Mouse (Mus musculus) ES-E14 (cell line): Measurements from ENCODE around the gene Mblac2. TPM values are rescaled to one million over a fixed set of nuclear protein-coding genes. Genes with fewer than 3 reads are reported as not detected.

Experiments used
- DNase-seq: peaks from one replicate; pipeline ENCODE4 v3.0.0-alpha.2; 2013; ENCODE audit warnings: low read depth, low spot score
- H3K27ac ChIP-seq: 2 replicates; pipeline ENCODE4 v1.5.1; 2012; ENCODE audit warnings: low read depth, mild to moderate bottlenecking, low read length, moderate library complexity, mixed read lengths; ENCODE audit not compliant: poor library complexity, insufficient read depth, severe bottlenecking
- H3K36me3 ChIP-seq: 2 replicates; pipeline ENCODE4 v1.6.1; 2012; ENCODE audit warnings: mild to moderate bottlenecking, low read length, moderate library complexity, mixed read lengths; ENCODE audit not compliant: control insufficient read depth, poor library complexity, insufficient read depth, severe bottlenecking
- H3K4me1 ChIP-seq, 2 experiments: fragments of 150-350 bp in 1 of 2; sonication (generic) in 1 of 2; 2 replicates each; pipeline ENCODE4 v1.6.1; 2012; ENCODE audit warnings: low read length in 2 of 2, mild to moderate bottlenecking in 1 of 2, mixed read lengths in 1 of 2; ENCODE audit not compliant: control insufficient read depth in 2 of 2, insufficient read depth in 2 of 2, poor library complexity in 1 of 2
- H3K4me3 ChIP-seq, 2 experiments: fragments of 150-350 bp in 1 of 2; sonication (generic) in 1 of 2; 2 replicates each; pipeline ENCODE4 v1.5.1; 2012; ENCODE audit warnings: low read length in 2 of 2, low read depth in 1 of 2, mild to moderate bottlenecking in 1 of 2, mixed read lengths in 1 of 2; ENCODE audit not compliant: insufficient read depth in 1 of 2, poor library complexity in 1 of 2, severe bottlenecking in 1 of 2
- H3K9ac ChIP-seq: 2 replicates; pipeline ENCODE4 v1.6.1; 2012; ENCODE audit warnings: low read depth, mild to moderate bottlenecking, low read length, mixed read lengths; ENCODE audit not compliant: poor library complexity, insufficient read depth, severe bottlenecking
- H3K9me3 ChIP-seq: fragments of 150-350 bp; sonication (generic); 2 replicates; pipeline ENCODE4 v1.6.1; 2012; ENCODE audit warnings: low read depth, mild to moderate bottlenecking, low read length; ENCODE audit not compliant: control insufficient read depth, insufficient read depth
- CHD2 ChIP-seq: IDR thresholded peaks from 2 replicates; pipeline ENCODE4 v1.6.1; 2014; ENCODE audit warnings: mild to moderate bottlenecking, low read depth, low read length, inconsistent platforms
- HCFC1 ChIP-seq: IDR thresholded peaks from 2 replicates; pipeline ENCODE4 v1.6.1; 2012; ENCODE audit warnings: low read length, inconsistent platforms, borderline replicate concordance; ENCODE audit not compliant: insufficient read depth
- MAFK ChIP-seq: IDR thresholded peaks from 2 replicates; pipeline ENCODE4 v1.6.1; 2014; ENCODE audit warnings: mild to moderate bottlenecking, low read depth, low read length, inconsistent platforms; ENCODE audit not compliant: insufficient read depth
- ZC3H11A ChIP-seq: IDR thresholded peaks from 2 replicates; pipeline ENCODE4 v1.6.1; 2012; ENCODE audit warnings: low read depth, mild to moderate bottlenecking, inconsistent platforms, low read length, borderline replicate concordance
- ZNF384 ChIP-seq: IDR thresholded peaks from 2 replicates; pipeline ENCODE4 v1.6.1; 2012; ENCODE audit warnings: low read depth, low read length, inconsistent platforms
- in situ Hi-C, 2 experiments: fragments of 600-800 bp; cut with MboI; formaldehyde crosslinking; loops; one replicate each; pipeline ENCODE4 v1.15.1; 2025; ENCODE audit warnings: low sequenced_read_pairs in 2 of 2, inconsistent platforms in 1 of 2; ENCODE audit not compliant: unreplicated experiment in 2 of 2
- total RNA-seq: library from RNA; depleted of rRNA; stranded (reverse); fragments of 300-350 nt; gene quantifications from 2 replicates; pipeline ENCODE4 v1.2.3, GENCODE M21; 2012

The Mblac2 gene
- total RNA-seq, 1 experiment, result 1.3 TPM

GRCm38 (mm10) chr13:81783405-81784342, 72.5 kb downstream of the Mblac2 start:
- in situ Hi-C loops, result no loop called here
- H3K9ac ChIP-seq, result peak overlapping the region; percentile 90

GRCm38 (mm10) chr13:81785766-81786480, 74.8 kb downstream of the Mblac2 start:
- H3K36me3 ChIP-seq, result peaks cover 7% of the 10 kb centered on the region
- H3K27ac ChIP-seq, result no peak overlapping the region
- no peak for DNase-seq
- in situ Hi-C loops, result no loop called here
- no peak overlapping the region for H3K4me3 ChIP-seq
- no peak overlapping the region; the same call in 1 of the 2 replicates for H3K9ac ChIP-seq
- peaks cover 0 to 4% of the 10 kb centered on the region in 2 experiments; a peak in 1 of 4 replicates for H3K4me1 ChIP-seq
- H3K9me3 ChIP-seq, result no peaks in the 10 kb centered on the region
- TF ChIP-seq ZNF384, result no peak
- TF ChIP-seq ZC3H11A, result no peak
- no peak for TF ChIP-seq MAFK
- TF ChIP-seq HCFC1, result no peak
- no peak for TF ChIP-seq CHD2

More at GRCm38 (mm10) chr13:81783405-81784342, 72.5 kb downstream of the Mblac2 start:
- peak; percentile 77 for TF ChIP-seq ZNF384
- no peak for TF ChIP-seq ZC3H11A
- no peak for TF ChIP-seq MAFK
- TF ChIP-seq CHD2, result peak; percentile 79
- no peak for TF ChIP-seq HCFC1
- H3K27ac ChIP-seq, result peak overlapping the region; percentile 90
- H3K36me3 ChIP-seq, result peaks cover 3% of the 10 kb centered on the region
- H3K4me1 ChIP-seq, result peaks cover 0 to 4% of the 10 kb centered on the region in 2 experiments; a peak in 1 of 4 replicates
- H3K4me3 ChIP-seq, result peak overlapping the region; percentile 75 to 76
- H3K9me3 ChIP-seq, result no peaks in the 10 kb centered on the region
- peak; percentile 92 for DNase-seq

- Histone ChIP-seq H3K4me3 (no peak overlapping the region), H3K4me1 (no peaks in the 10 kb centered on the region), H3K9ac (no peak overlapping the region), H3K9me3 (no peaks in the 10 kb centered on the region), H3K36me3 (peaks cover 4% of the 10 kb centered on the region), H3K27ac (no peak overlapping the region)
- in situ Hi-C loops, result no loop called here
- DNase-seq, result no peak
- TF ChIP-seq ZNF384 (no peak), CHD2 (no peak), MAFK (no peak), HCFC1 (no peak), ZC3H11A (no peak)
Observed at GRCm38 (mm10) chr13:81790160-81790559, 79.0 kb downstream of the Mblac2 start.

- H3K36me3 ChIP-seq, result peaks cover 4% of the 10 kb centered on the region
- no peak for DNase-seq
Observed at GRCm38 (mm10) chr13:81791861-81792260, 80.7 kb downstream of the Mblac2 start.

More at GRCm38 (mm10) chr13:81791861-81792260, 80.7 kb downstream of the Mblac2 start:
- no peaks in the 10 kb centered on the region for H3K4me1 ChIP-seq
- H3K9me3 ChIP-seq, result no peaks in the 10 kb centered on the region
- H3K27ac ChIP-seq, result no peak overlapping the region
- TF ChIP-seq ZNF384, result no peak
- no peak for TF ChIP-seq ZC3H11A
- TF ChIP-seq CHD2, result no peak
- no peak for TF ChIP-seq MAFK
- TF ChIP-seq HCFC1, result no peak
- H3K4me3 ChIP-seq, result no peak overlapping the region
- H3K9ac ChIP-seq, result no peak overlapping the region
- in situ Hi-C loops, result no loop called here
